Mouse (Mus musculus) monocyte, adult 2 months (primary cell): ENCODE data around the gene Olfr1425.
"Not testable (repeated sequence)": the region's sequence is repeated elsewhere in the genome, so short reads cannot be mapped to it uniquely, and the experiment has no call there.

Experiments
- DNase-seq, 2 experiments: peaks; one replicate each; pipeline ENCODE4 v3.0.0; 2022; ENCODE audit warnings: low spot score in 2 of 2, low read depth in 1 of 2

The Olfr1425 gene

GRCm38 (mm10) chr19:12077631-12078030 lies at the start of gene Olfr1425:
Gene Olfr1425 (minus strand): TSS chr19:12077731.
- DNase-seq, result not testable (repeated sequence)

GRCm38 (mm10) chr19:12123103-12123502 lies 45.6 kb upstream of the Olfr1425 start, which contains the start of gene Olfr76:
Gene Olfr76 (minus strand): TSS chr19:12123203.
- DNase-seq, result no peak

- no peak for DNase-seq
Observed at GRCm38 (mm10) chr19:12116464-12116863, 38.9 kb upstream of the Olfr1425 start.

- DNase-seq, result no peak
Observed at GRCm38 (mm10) chr19:12115797-12116196, 38.3 kb upstream of the Olfr1425 start, which contains the start of gene Olfr1428. Gene Olfr1428 (minus strand): TSS chr19:12115897.

- no peak for DNase-seq
Observed at GRCm38 (mm10) chr19:12113807-12114206, 36.3 kb upstream of the Olfr1425 start.

- DNase-seq, result no peak
Observed at GRCm38 (mm10) chr19:12104541-12104940, 27.0 kb upstream of the Olfr1425 start.

- DNase-seq, result no peak
Observed at GRCm38 (mm10) chr19:12103234-12103633, 25.7 kb upstream of the Olfr1425 start, which contains the start of gene Olfr1427. Gene Olfr1427 (minus strand): TSS chr19:12103334.

- no peak for DNase-seq
Observed at GRCm38 (mm10) chr19:12091913-12092312, 14.4 kb upstream of the Olfr1425 start, which contains the start of gene Olfr1426. Gene Olfr1426 (minus strand): TSS chr19:12092013.

- not testable (repeated sequence) for DNase-seq
Observed at GRCm38 (mm10) chr19:12069546-12069945, 8.0 kb downstream of the Olfr1425 start.

GRCm38 (mm10) chr19:12067806-12068205 lies 9.7 kb downstream of the Olfr1425 start:
- not testable (repeated sequence) for DNase-seq

GRCm38 (mm10) chr19:12062582-12062981 lies 14.9 kb downstream of the Olfr1425 start, which contains the start of gene Olfr1424:
Gene Olfr1424 (minus strand): TSS chr19:12062682.
- not testable (repeated sequence) for DNase-seq

GRCm38 (mm10) chr19:12043163-12043562 lies 34.4 kb downstream of the Olfr1425 start:
- no peak for DNase-seq

GRCm38 (mm10) chr19:12041217-12041616 lies 36.3 kb downstream of the Olfr1425 start, which contains the start of gene Olfr1423:
Gene Olfr1423 (minus strand): TSS chr19:12041317.
- DNase-seq, result no peak

- DNase-seq, result no peak
Observed at GRCm38 (mm10) chr19:12037727-12038126, 39.8 kb downstream of the Olfr1425 start.

GRCm38 (mm10) chr19:12026606-12027005 lies 50.9 kb downstream of the Olfr1425 start:
- no peak for DNase-seq

GRCm38 (mm10) chr19:12025333-12025732 lies 52.2 kb downstream of the Olfr1425 start:
- DNase-seq, result no peak

- DNase-seq, result peak; percentile 30 to 38
Observed at GRCm38 (mm10) chr19:12024149-12024548, 53.4 kb downstream of the Olfr1425 start.
